ENCODE assay signal across 10 mouse cellular contexts in the genomic region with DNA sequence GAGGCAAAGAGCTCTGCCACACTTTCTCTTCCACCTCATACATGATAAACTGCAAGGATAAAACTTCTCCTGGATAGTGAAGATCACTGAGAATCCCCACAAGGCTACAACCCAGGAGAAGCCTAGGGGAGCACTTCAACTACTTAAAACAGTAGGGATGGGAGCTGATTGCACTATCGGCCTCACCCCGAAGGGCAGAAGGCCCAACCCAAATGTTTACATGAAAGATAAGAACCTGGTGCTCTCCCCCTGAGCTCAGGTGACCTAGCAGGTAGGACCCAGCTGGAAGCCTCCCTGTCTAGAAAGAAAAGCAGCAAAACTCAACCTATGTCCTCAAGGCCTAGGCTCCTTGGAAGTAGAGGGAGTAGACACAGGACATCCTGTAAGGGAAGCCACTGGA. TPM values are rescaled to one million over a fixed set of nuclear protein-coding genes. Genes with fewer than 3 reads are reported as not detected.
DNase-seq lines count a peak whose midpoint lies in the region; ATAC-seq lines count a peak whose summit lies in the region.
"Had no signal": no experiment of that assay in that cellular context is flagged by ENCODE, and none has a peak within 500 bp of the region (broad histone marks: within the 10 kb centered on the region; RNA-seq: fewer than 3 reads in every experiment).

No protein-coding gene starts in this region.

- 76% methylated on average over 2 of the region's 2 CpGs for WGBS in kidney, embryonic 16.5 days
- WGBS in embryonic facial prominence, embryonic 14.5 days = 86% methylated on average over 2 of the region's 2 CpGs
- 98% methylated on average over 2 of the region's 2 CpGs for WGBS in hindbrain, embryonic 15.5 days
- 95% methylated on average over 2 of the region's 2 CpGs for WGBS in midbrain, embryonic 14.5 days

- no peak for DNase-seq in kidney, adult 18-20 months
- no peak for DNase-seq in embryonic facial prominence, embryonic 14.5 days (ENCODE audit: low spot score)
- no peak for DNase-seq in midbrain, embryonic 14.5 days
- no peak for DNase-seq in ovary, postnatal 14 days (ENCODE audit: low spot score)
- DNase-seq in testis, postnatal 14 days (ENCODE audit: low spot score) = no peak
- no peak for DNase-seq in lung, postnatal 10 days
- DNase-seq: heart, postnatal 14 days; thymus, postnatal 25 days had no signal

- no peaks in the 10 kb centered on the region for H3K27me3 ChIP-seq in kidney, embryonic 16.5 days (ENCODE audit: insufficient read depth, low read length)
- no peaks in the 10 kb centered on the region for H3K27me3 ChIP-seq in embryonic facial prominence, embryonic 14.5 days (replicated peaks; ENCODE audit: control insufficient read depth, insufficient read depth, low read length)
- H3K27me3 ChIP-seq in hindbrain, embryonic 15.5 days = no peaks in the 10 kb centered on the region
- H3K27me3 ChIP-seq in midbrain, embryonic 14.5 days (ENCODE audit: control insufficient read depth, insufficient read depth, low read length) = no peaks in the 10 kb centered on the region

- no peak overlapping the region; the same call in 1 of the 2 replicates for H3K9ac ChIP-seq in kidney, embryonic 16.5 days (replicated peaks; ENCODE audit: low read length)
- H3K9ac ChIP-seq in embryonic facial prominence, embryonic 14.5 days (ENCODE audit: low read depth, low read length) = no peak overlapping the region
- H3K9ac ChIP-seq in hindbrain, embryonic 15.5 days = no peak overlapping the region
- no peak overlapping the region for H3K9ac ChIP-seq in midbrain, embryonic 14.5 days (replicated peaks; ENCODE audit: low read length)

- no peak overlapping the region for H3K27ac ChIP-seq in kidney, embryonic 16.5 days (ENCODE audit: low read length)
- no peak overlapping the region for H3K27ac ChIP-seq in embryonic facial prominence, embryonic 14.5 days (replicated peaks; ENCODE audit: low read depth, low read length)
- H3K27ac ChIP-seq in hindbrain, embryonic 15.5 days (replicated peaks) = no peak overlapping the region
- H3K27ac ChIP-seq in midbrain, embryonic 14.5 days (replicated peaks; ENCODE audit: low read depth, low read length) = no peak overlapping the region

- ATAC-seq in kidney, embryonic 16.5 days (ENCODE audit: low FRiP score, low TSS enrichment) = no peak
- no peak for ATAC-seq in embryonic facial prominence, embryonic 14.5 days (ENCODE audit: low read depth)
- no peak for ATAC-seq in hindbrain, embryonic 15.5 days (ENCODE audit: low FRiP score, low read depth)
- ATAC-seq in midbrain, embryonic 14.5 days (ENCODE audit: low FRiP score, low TSS enrichment) = no peak

- no peaks in the 10 kb centered on the region for H3K9me3 ChIP-seq in kidney, embryonic 16.5 days (ENCODE audit: low read length)
- H3K9me3 ChIP-seq in embryonic facial prominence, embryonic 14.5 days (ENCODE audit: control insufficient read depth, low read length) = no peaks in the 10 kb centered on the region
- H3K9me3 ChIP-seq in hindbrain, embryonic 15.5 days = no peaks in the 10 kb centered on the region
- H3K9me3 ChIP-seq in midbrain, embryonic 14.5 days (ENCODE audit: control insufficient read depth, low read length) = no peaks in the 10 kb centered on the region

- peaks cover 20% of the 10 kb centered on the region for H3K4me1 ChIP-seq in kidney, embryonic 16.5 days (ENCODE audit: insufficient read depth, low read length)
- peaks cover 22% of the 10 kb centered on the region for H3K4me1 ChIP-seq in embryonic facial prominence, embryonic 14.5 days (ENCODE audit: control insufficient read depth, insufficient read depth, low read length)
- H3K4me1 ChIP-seq in hindbrain, embryonic 15.5 days (replicated peaks) = peaks cover 26% of the 10 kb centered on the region
- peaks cover 21% of the 10 kb centered on the region for H3K4me1 ChIP-seq in midbrain, embryonic 14.5 days (ENCODE audit: control insufficient read depth, insufficient read depth, low read length)

- peaks cover 28% of the 10 kb centered on the region for H3K36me3 ChIP-seq in kidney, embryonic 16.5 days (ENCODE audit: insufficient read depth, low read length)
- peaks cover 39% of the 10 kb centered on the region for H3K36me3 ChIP-seq in embryonic facial prominence, embryonic 14.5 days (ENCODE audit: control insufficient read depth, insufficient read depth, low read length)
- peaks cover 32% of the 10 kb centered on the region for H3K36me3 ChIP-seq in hindbrain, embryonic 15.5 days
- peaks cover 42% of the 10 kb centered on the region for H3K36me3 ChIP-seq in midbrain, embryonic 14.5 days (ENCODE audit: control insufficient read depth, insufficient read depth, low read length)

- peak overlapping the region; percentile 75; the same call in 1 of the 2 replicates for H3K4me3 ChIP-seq in kidney, embryonic 16.5 days (ENCODE audit: low read length)
- H3K4me3 ChIP-seq in embryonic facial prominence, embryonic 14.5 days (ENCODE audit: low read depth, low read length) = no peak overlapping the region
- peak overlapping the region; percentile 71; the same call in 1 of the 2 replicates for H3K4me3 ChIP-seq in hindbrain, embryonic 15.5 days
- H3K4me3 ChIP-seq in midbrain, embryonic 14.5 days (replicated peaks; ENCODE audit: low read depth, low read length) = no peak overlapping the region

- peak overlapping the region; percentile 72 for H3K4me2 ChIP-seq in kidney, embryonic 16.5 days (replicated peaks; ENCODE audit: low read depth, low read length)
- H3K4me2 ChIP-seq in embryonic facial prominence, embryonic 14.5 days (ENCODE audit: low read depth, low read length) = peak overlapping the region; percentile 83; the same call in 1 of the 2 replicates
- H3K4me2 ChIP-seq in hindbrain, embryonic 15.5 days = peak overlapping the region; percentile 76
- H3K4me2 ChIP-seq in midbrain, embryonic 14.5 days (ENCODE audit: low read length) = peak overlapping the region; percentile 81

RNA-seq across cellular contexts. Expression of gene Lrpap1, which starts 2.0 kb away (rescaled TPM):
- polyA plus RNA-seq in kidney, embryonic 16.5 days (2015; fragmentation: Nextera tagmentation; extraction: Ambion mirVana) = 252 and 271 TPM in 2 replicates
- 158 and 170 TPM in 2 replicates for polyA plus RNA-seq in embryonic facial prominence, embryonic 14.5 days (2014; fragmentation: Nextera tagmentation; extraction: Ambion mirVana)
- polyA plus RNA-seq in hindbrain, embryonic 15.5 days (2015; fragmentation: Nextera tagmentation; extraction: Ambion mirVana) = 145 and 146 TPM in 2 replicates
- polyA plus RNA-seq in midbrain, embryonic 14.5 days (2014; fragmentation: Nextera tagmentation; extraction: Ambion mirVana) = 132 and 136 TPM in 2 replicates

RNA-seq across cellular contexts. Expression of gene Dok7, which starts 47.0 kb away (rescaled TPM):
- polyA plus RNA-seq in kidney, embryonic 16.5 days (2015; fragmentation: Nextera tagmentation; extraction: Ambion mirVana) = 1.0 and 1.3 TPM in 2 replicates
- 8.9 and 9.9 TPM in 2 replicates for polyA plus RNA-seq in embryonic facial prominence, embryonic 14.5 days (2014; fragmentation: Nextera tagmentation; extraction: Ambion mirVana)
- polyA plus RNA-seq in hindbrain, embryonic 15.5 days (2015; fragmentation: Nextera tagmentation; extraction: Ambion mirVana) = 8.7 and 11.6 TPM in 2 replicates
- polyA plus RNA-seq in midbrain, embryonic 14.5 days (2014; fragmentation: Nextera tagmentation; extraction: Ambion mirVana) = 3.6 and 6.2 TPM in 2 replicates

Comparison
In these comparisons a context has a peak if more than half of its experiments do, and no peak if none do; other contexts are left out.
1. H3K4me3 ChIP-seq: peak in kidney, embryonic 16.5 days (single experiment) and hindbrain, embryonic 15.5 days (single experiment); none in embryonic facial prominence, embryonic 14.5 days (single experiment) and midbrain, embryonic 14.5 days (single experiment).
2. Peak in every context shown above with its lines, with median percentiles within 50 percentile points of each other: H3K4me2 ChIP-seq.